Mouse (Mus musculus) megakaryocyte, embryonic 14.5 days (primary cell): ENCODE data around the gene Shq1.

Experiments
- FLI1 ChIP-seq: IDR thresholded peaks from 2 replicates; pipeline ENCODE4 v1.6.1; 2012; ENCODE audit warnings: low read length, inconsistent platforms, mixed read lengths
- GATA1 ChIP-seq: IDR thresholded peaks from 3 replicates; pipeline ENCODE4 v1.6.1; 2012; ENCODE audit warnings: mixed read lengths, low read length, inconsistent platforms, borderline replicate concordance

GRCm38 (mm10) chr6:100616133-100616532 is 54.8 kb downstream of the Shq1 start:
- TF ChIP-seq GATA1 (no peak), FLI1 (no peak)
